Mouse (Mus musculus): ENCODE measurements around the gene C2cd5.

DNA sequence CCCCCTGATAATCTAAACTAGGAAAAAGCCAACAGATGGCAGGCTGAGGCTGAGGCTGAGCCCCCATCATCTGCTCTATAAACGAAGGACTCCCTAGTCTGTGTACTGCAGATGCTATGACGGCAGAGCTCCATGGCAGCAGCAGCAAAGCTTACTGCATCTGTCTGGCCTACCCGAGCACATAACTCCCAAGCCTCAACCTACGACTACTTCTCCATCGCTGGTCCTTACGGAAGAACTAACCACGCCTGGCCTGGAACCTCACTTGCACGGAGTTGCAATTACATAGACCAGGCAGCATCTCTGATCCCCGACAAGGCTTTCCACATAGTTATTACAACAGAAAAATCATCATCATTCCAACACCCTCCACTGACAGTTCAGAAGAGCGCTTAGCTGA is 23.5 kb downstream of the C2cd5 start:
- TF ChIP-seq GATA1 (IDR thresholded peaks at IDR 0.05; ENCODE audit: borderline replicate concordance, low read length) (no peak), CTCF (IDR thresholded peaks at IDR 0.05; ENCODE audit: low read depth, low read length) (no peak), TAL1 (conservative IDR thresholded peaks at IDR 0.05; ENCODE audit: low read depth, low read length) (no peak), POLR2AphosphoS5 (IDR thresholded peaks at IDR 0.05; ENCODE audit: insufficient replicate concordance, low read depth, low read length) (no peak)
